Mouse (Mus musculus): ENCODE measurements around the gene Ugt1a6b. TPM values are rescaled to one million over a fixed set of nuclear protein-coding genes. Genes with fewer than 3 reads are reported as not detected.
"Not testable (repeated sequence)": the region's sequence is repeated elsewhere in the genome, so short reads cannot be mapped to it uniquely, and the experiment has no call there.

Ugt1a6b gene
- polyA plus RNA-seq, 1 experiment from 2014 or later, result 0.32 TPM

DNA sequence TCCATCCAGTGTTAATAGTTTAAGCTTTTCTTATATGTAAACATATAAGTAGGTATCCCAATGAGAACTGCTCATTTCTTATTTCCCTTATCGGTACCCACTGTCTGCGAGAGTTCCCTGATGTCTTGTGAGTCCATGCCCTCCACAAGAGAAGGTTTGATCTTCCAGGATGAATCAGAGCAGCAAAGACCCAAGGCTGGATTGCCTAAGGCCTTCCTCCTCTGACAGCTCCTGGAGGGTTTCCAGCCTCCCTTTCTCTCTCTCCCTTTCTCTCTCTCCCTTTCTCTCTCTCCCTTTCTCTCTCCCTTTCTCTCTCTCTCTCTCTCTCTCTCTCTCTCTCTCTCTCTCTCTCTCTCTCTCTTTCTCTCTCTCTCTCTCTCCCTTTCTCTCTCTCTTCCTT lies 26.0 kb downstream of the Ugt1a6b start:
- ATAC-seq (ENCODE audit: borderline replicate concordance, extremely low read depth, low FRiP score, low TSS enrichment), result not testable (repeated sequence)
- WGBS, result 64% methylated on average over 2 of the region's 2 CpGs

GRCm38 (mm10) chr1:88130223-88130622 lies 27.2 kb downstream of the Ugt1a6b start:
- not testable (repeated sequence) for H3K27me3 ChIP-seq; H3K4me3 ChIP-seq; H3K9me3 ChIP-seq; H3K4me1 ChIP-seq; ATAC-seq (ENCODE audit: borderline replicate concordance, extremely low read depth, low FRiP score, low TSS enrichment); H3K9ac ChIP-seq; H3K36me3 ChIP-seq; H3K27ac ChIP-seq; H3K4me2 ChIP-seq
- WGBS, result 69% methylated on average over 1 of the region's 1 CpGs

More for the DNA sequence above, 26.0 kb downstream of the Ugt1a6b start:
- H3K4me3 ChIP-seq, H3K27me3 ChIP-seq, H3K4me1 ChIP-seq, H3K27ac ChIP-seq, H3K4me2 ChIP-seq, H3K9ac ChIP-seq, H3K9me3 ChIP-seq, H3K36me3 ChIP-seq: not testable (repeated sequence)

DNA sequence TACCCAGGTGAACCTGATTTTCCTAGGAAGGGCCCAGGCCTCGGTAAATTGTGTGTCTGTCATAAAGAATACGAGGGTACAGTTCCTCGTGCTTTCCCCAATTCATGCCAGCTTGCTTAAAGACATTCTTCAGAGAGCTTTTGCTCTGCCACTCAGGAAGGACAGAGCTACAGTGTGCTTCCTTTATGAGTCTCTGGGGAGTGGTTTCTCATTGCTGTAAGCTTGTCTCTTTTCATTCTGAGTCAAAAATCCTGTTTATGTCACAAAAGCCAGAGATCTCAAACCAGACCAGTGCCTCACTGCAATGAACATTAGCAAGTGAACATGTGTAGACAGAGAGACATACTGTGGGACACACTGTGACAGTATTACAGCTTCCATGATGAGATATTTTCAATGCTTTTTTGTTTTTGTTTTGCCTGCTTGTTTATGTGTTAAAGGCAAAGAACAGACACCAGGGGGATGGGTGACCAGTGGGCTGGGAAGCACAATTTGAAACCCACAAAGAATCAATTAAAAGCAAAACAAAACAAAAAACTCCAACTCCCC lies 30.9 kb downstream of the Ugt1a6b start:
- no peak for ATAC-seq (ENCODE audit: borderline replicate concordance, extremely low read depth, low FRiP score, low TSS enrichment)
- H3K27ac ChIP-seq, result peak overlapping the region; percentile 41; the same call in 1 of the 2 replicates
- no peaks in the 10 kb centered on the region for H3K36me3 ChIP-seq
- no peak overlapping the region for H3K4me3 ChIP-seq
- 55% methylated on average over 3 of the region's 3 CpGs for WGBS
- H3K9me3 ChIP-seq, result no peaks in the 10 kb centered on the region
- no peak overlapping the region for H3K4me2 ChIP-seq
- H3K9ac ChIP-seq, result no peak overlapping the region
- H3K27me3 ChIP-seq, result no peaks in the 10 kb centered on the region
- H3K4me1 ChIP-seq, result no peaks in the 10 kb centered on the region; the same call in 1 of the 2 replicates

DNA sequence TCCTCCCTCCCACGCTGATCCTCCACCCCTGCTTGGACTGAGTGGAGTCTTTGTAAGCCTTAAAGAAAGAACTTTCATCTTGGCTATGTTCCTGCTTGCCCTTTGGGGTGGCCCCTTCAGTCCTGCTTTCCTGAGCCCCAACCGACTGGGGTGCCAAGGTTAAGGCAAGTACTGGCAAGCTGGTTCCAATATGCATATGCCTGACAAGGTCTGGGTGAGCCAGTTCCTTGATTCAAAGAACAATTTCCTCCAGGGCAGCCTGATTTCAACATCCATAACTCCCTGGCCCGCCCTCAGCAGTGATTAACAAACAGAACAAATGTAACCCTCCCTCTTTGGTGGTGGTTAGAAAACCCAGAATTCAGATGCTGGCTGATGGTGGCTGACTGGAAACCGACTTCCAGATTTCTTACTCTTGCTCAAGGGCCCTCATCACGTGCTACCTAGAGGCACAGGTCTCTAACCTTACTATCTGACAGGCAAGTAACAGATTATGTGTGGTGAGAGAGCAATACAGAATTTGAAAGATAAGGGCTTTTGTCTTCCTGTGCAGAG lies 31.5 kb downstream of the Ugt1a6b start, which contains the start of gene Ugt1a6a:
Gene Ugt1a6a, plus strand, starts transcription at position 353 of the 555 bp plus-strand sequence.
- H3K9ac ChIP-seq; H3K36me3 ChIP-seq; H3K4me3 ChIP-seq; ATAC-seq (ENCODE audit: borderline replicate concordance, extremely low read depth, low FRiP score, low TSS enrichment); H3K27me3 ChIP-seq; H3K9me3 ChIP-seq; H3K4me2 ChIP-seq; H3K4me1 ChIP-seq: not testable (repeated sequence)
- peak within 1 kb of the TSS; percentile 41; the same call in 1 of the 2 replicates for H3K27ac ChIP-seq
- 35% methylated on average over 5 of the region's 5 CpGs for WGBS

DNA sequence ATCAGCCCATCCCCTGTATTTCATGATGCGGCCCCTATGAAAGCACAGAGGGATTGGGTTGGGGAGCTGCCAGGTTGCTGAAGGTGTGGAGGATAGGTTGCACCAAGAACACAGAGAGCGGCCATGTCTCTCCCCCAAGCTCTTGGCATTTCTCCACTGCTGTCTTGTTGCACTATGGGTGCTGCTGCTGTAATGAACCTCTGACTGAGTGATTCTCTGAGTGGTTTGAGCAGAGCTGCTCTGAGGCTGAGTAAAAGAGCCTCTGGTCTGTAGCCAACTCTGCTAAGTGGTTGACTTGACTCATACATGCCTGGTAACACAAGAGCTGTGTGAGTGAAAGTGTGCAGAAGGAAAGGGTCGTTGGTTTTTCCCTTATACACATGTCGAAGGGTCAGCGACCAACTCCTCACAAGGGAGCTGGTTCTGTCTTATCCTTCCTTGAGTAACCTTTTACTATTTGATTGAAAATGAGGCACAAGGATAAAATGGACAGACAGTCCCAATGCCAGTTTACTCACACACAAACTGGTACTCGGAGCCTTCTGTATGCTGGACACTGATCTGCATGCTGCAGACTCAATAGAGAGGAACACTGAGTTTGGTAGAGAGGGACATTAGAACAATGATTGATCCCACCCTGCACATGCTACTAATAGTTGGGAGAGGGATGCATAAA lies 32.3 kb downstream of the Ugt1a6b start:
- H3K4me2 ChIP-seq; H3K27ac ChIP-seq; H3K9me3 ChIP-seq; H3K4me1 ChIP-seq; H3K9ac ChIP-seq; H3K4me3 ChIP-seq; H3K27me3 ChIP-seq; H3K36me3 ChIP-seq; ATAC-seq (ENCODE audit: borderline replicate concordance, extremely low read depth, low FRiP score, low TSS enrichment): not testable (repeated sequence)
- WGBS, result 70% methylated on average over 6 of the region's 6 CpGs

- Histone ChIP-seq H3K27me3 (no peaks in the 10 kb centered on the region), H3K9ac (no peak overlapping the region), H3K4me2 (no peak overlapping the region), H3K4me1 (no peaks in the 10 kb centered on the region; the same call in 1 of the 2 replicates), H3K4me3 (no peak overlapping the region), H3K36me3 (no peaks in the 10 kb centered on the region), H3K27ac (no peak overlapping the region), H3K9me3 (no peaks in the 10 kb centered on the region)
- no peak for ATAC-seq (ENCODE audit: borderline replicate concordance, extremely low read depth, low FRiP score, low TSS enrichment)
- 60% methylated on average over 2 of the region's 2 CpGs for WGBS
These were observed 33.6 kb downstream of the Ugt1a6b start for GRCm38 (mm10) chr1:88136646-88137045.

DNA sequence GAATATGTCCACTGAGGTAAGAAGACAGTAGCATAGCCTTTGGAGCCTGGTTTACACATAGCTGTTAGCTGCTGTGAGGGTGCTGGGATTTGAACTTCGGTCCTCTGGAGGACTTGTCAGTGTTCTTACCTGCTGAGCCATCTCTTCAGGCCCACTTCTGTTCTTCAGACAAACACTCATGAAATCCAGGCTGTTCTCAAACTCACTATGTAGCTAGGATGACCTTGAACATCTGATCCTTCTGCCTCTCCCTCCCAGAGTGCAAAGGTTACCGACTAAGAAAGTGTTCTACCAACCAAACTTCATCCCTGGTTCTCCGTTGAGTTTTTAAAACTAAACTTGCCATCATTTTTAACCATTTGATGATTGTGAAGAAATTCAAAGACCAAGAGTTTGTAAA lies 34.2 kb downstream of the Ugt1a6b start:
- H3K4me3 ChIP-seq, result no peak overlapping the region
- H3K27ac ChIP-seq, result no peak overlapping the region
- WGBS, result 74% methylated on average over 3 of the region's 3 CpGs
- H3K36me3 ChIP-seq, result no peaks in the 10 kb centered on the region
- no peak for ATAC-seq (ENCODE audit: borderline replicate concordance, extremely low read depth, low FRiP score, low TSS enrichment)
- no peaks in the 10 kb centered on the region for H3K27me3 ChIP-seq
- no peaks in the 10 kb centered on the region; the same call in 1 of the 2 replicates for H3K4me1 ChIP-seq
- H3K4me2 ChIP-seq, result no peak overlapping the region
- H3K9ac ChIP-seq, result no peak overlapping the region
- H3K9me3 ChIP-seq, result no peaks in the 10 kb centered on the region

DNA sequence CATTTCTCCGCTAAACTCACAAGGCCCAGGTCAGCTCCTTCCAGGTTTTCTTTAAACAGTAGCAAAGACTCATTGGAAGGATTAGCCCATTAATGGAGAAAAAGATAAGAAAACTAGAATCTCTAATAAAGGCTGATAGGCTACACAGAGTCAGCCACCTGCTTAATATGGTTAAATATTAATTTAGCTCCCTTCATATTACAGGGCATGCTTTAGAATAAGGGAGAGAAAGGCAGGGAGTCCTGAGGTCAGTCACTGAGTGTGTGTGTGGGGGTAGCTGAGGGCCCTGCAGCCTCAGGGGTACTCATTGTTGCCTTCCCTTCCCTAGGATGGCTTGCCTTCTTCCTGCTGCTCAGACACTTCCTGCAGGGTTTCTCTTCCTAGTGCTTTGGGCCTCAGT lies 35.1 kb downstream of the Ugt1a6b start:
- WGBS, result 80% methylated on average over 1 of the region's 1 CpGs

DNA sequence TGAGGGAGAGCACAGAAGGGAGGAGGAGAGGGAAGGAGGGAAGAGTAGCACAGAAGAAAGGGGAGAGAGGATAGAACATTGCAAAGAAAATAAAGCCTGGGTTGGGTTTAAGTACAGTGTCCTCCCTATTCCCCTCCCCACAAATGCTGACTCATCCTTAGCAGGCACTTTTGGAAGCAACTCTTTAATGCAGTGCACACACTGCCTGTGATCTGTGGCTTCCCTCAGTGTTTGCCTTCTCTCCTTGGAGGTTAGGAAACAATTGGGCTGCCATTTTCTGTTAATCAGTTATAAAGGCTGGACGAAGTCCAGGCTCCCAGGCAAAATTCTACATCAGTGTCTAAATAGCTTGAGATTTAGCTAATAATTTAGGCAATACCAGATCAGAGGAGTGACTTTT lies 37.4 kb downstream of the Ugt1a6b start:
- H3K9me3 ChIP-seq, H3K4me1 ChIP-seq, H3K9ac ChIP-seq, H3K4me2 ChIP-seq, H3K27me3 ChIP-seq, H3K4me3 ChIP-seq, H3K36me3 ChIP-seq, H3K27ac ChIP-seq: not testable (repeated sequence)
- WGBS, result 40% methylated on average over 1 of the region's 1 CpGs
- peak; percentile 70; the same call in 1 of the 2 replicates for ATAC-seq (ENCODE audit: borderline replicate concordance, extremely low read depth, low FRiP score, low TSS enrichment)

More for the DNA sequence above, 35.1 kb downstream of the Ugt1a6b start:
- Histone ChIP-seq H3K4me3 (no peak overlapping the region), H3K27me3 (no peaks in the 10 kb centered on the region), H3K4me2 (no peak overlapping the region), H3K27ac (no peak overlapping the region), H3K9ac (no peak overlapping the region), H3K4me1 (no peaks in the 10 kb centered on the region; the same call in 1 of the 2 replicates), H3K9me3 (no peaks in the 10 kb centered on the region), H3K36me3 (no peaks in the 10 kb centered on the region)
- no peak for ATAC-seq (ENCODE audit: borderline replicate concordance, extremely low read depth, low FRiP score, low TSS enrichment)

DNA sequence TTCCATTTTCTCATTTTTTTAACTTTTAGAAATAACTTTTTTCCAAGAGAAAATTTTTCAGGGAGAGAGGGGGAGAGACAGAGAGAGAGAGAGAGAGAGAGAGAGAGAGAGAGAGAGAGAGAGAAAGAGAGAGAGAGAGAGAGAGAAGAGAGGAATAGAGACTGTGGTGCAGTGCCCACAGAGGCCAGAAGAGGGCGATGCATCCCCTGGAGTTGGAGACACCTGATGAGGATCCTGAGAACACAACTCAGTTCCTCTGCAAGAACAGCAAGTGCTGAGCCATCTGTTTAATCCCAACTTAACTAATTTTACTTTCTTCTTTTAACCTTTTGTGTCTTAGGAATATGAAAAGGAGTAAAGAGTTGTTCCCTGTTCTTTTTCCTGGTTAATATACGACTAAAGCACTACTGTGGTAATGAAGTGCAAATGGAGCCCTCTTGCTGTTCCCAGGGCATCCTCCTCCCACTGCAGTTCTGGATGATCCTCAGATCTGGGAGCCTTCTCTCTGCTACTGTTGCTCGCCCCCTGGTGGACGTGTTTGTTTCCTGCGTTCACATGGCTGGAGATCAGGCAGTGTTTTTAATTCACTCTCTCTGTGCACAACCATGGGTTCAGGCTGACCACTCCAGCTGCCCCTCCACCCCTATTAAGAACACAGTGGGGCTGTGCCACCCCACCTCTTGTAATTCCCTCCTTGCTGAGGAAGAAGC lies 41.1 kb downstream of the Ugt1a6b start:
- not testable (repeated sequence) for H3K36me3 ChIP-seq, H3K4me2 ChIP-seq, H3K9me3 ChIP-seq, H3K4me1 ChIP-seq, H3K4me3 ChIP-seq, H3K27ac ChIP-seq, H3K9ac ChIP-seq, H3K27me3 ChIP-seq
- 3% methylated on average over 5 of the region's 5 CpGs for WGBS
- ATAC-seq (ENCODE audit: borderline replicate concordance, extremely low read depth, low FRiP score, low TSS enrichment), result 0 out of 2 replicates have a peak, but pooled peaks have one; percentile 39

DNA sequence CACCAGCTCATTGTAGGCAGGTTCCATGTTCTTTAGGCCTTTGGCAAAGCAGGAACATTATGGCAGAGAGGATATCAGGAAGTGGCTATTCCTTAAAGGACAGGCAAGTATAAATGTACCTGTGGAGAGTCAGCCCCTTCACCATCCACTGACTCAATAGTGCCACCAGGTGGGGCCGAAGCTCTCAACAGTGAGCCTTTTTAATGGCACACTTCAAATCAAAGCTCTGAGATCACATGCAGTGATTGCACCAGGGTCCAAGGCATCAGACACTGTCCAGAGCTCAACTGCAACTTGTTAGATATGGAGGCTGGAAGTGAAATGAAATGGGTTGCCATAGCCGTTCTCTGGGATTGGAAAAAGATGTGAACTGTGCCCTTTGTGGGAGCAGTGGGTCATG lies 42.2 kb downstream of the Ugt1a6b start:
- 69% methylated on average over 2 of the region's 2 CpGs for WGBS
- H3K9ac ChIP-seq; H3K4me3 ChIP-seq; H3K27me3 ChIP-seq; H3K36me3 ChIP-seq; H3K27ac ChIP-seq; H3K9me3 ChIP-seq; ATAC-seq (ENCODE audit: borderline replicate concordance, extremely low read depth, low FRiP score, low TSS enrichment); H3K4me1 ChIP-seq; H3K4me2 ChIP-seq: not testable (repeated sequence)

GRCm38 (mm10) chr1:88150133-88150532 lies 47.1 kb downstream of the Ugt1a6b start:
- not testable (repeated sequence) for H3K27ac ChIP-seq; H3K36me3 ChIP-seq; ATAC-seq (ENCODE audit: borderline replicate concordance, extremely low read depth, low FRiP score, low TSS enrichment); H3K9ac ChIP-seq; H3K9me3 ChIP-seq; H3K27me3 ChIP-seq; H3K4me3 ChIP-seq; H3K4me2 ChIP-seq; H3K4me1 ChIP-seq
- 63% methylated on average over 2 of the region's 2 CpGs for WGBS
